Mouse (Mus musculus) cerebellum, postnatal 14 days (tissue): ENCODE data around the gene Ncoa6.

Source experiments
- DNase-seq, 2 experiments: peaks; one replicate each; pipeline ENCODE4 v3.0.0; 2021; ENCODE audit warnings: mixed read lengths in 2 of 2

The Ncoa6 gene

DNA sequence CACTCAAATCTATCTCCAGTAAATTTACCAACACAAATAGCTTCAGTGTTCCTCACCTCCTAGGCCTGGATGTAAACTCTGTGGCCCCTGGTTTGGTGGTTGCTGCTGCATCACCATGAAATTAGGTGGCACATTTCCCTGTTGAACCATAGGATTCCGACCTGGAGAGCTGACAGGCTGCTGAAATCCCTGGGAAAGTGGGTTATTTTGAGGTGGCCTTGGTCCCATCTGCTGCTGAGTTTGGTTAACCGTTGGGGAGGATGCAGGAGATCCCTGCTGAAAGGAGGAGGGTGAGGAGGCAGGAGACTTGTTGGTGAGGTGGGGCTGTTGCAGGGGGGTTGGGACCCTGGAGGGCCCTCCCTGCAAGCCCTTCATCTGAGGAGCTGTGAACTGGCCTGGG, 52.8 kb downstream of the Ncoa6 start:
- peak; percentile 6 to 22 for DNase-seq

DNA sequence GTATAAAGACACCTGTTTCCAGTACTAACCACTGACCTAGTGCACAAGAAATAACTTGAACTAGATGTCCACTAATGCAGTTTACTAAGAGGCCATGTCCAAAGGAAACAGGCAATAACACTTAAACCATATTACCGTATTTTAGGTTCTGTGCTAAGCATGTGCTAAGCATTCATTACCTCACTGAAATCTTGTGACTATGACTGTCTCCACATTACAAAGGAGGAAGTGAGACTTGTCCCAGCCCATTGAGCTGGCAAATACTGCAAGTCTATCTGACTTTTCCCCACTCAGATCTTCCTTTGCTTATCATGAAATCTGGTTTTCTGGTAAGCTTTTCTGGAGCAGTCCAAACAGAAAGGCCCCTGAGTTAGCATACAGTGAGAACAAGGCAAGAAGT, 69.1 kb downstream of the Ncoa6 start:
- DNase-seq = no peak

DNA sequence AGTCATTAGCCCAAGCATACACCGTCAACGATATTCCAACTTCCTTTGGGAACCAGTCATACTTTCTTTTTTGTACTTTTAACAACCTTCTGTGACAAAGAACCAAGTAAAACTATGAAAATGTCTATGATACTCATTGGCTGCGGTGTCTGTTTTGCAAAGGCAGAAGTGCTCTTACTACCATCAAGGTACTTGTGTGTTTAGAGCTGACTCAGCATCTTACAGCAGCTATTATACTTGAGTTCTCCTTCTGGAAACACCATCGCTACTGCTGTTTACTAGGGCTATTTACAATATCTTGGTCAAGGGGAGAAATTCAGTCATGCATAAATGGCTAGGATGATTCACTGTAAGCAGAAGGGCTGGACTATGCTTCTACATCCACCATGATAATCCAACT, 71.8 kb downstream of the Ncoa6 start:
- DNase-seq = no peak

DNA sequence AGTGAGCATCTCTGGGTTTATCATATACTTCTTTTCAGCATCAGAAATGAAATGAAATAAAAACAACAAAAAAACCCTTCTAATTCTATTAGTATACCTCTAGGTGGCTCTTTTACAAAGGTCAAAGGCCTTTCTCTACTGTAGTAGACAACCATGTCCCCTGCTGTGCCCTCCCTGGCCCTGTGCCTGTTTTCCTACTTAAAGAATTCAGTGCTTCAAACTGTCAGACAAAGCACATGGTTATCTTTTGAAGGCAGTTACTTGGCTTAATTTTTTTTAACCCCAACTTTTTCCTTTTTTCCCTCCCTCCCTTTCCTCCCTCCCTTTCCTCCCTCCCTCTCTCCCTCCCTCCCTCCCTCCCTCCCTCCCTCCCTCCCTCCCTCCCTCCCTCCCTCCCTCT, 73.4 kb downstream of the Ncoa6 start:
- DNase-seq = peak; percentile 64 to 72

DNA sequence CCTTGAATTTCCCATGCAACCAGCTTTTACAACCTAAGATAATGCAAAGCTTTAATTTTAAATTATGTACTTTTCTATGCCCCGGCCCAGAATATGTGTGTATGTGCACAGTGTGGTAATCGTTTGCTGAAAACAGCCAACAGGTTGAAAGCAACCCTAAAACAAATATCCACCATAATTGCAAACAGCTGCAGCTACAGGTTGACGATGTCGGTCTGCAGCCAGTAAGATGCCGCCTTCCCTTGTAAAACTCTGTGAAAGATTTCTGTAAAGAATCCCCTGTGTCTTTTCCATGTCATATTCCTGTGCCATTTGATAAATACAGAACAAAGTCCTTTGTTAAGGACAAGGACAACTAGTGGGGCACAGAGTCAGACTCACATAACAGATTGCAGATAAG, 79.1 kb downstream of the Ncoa6 start:
- DNase-seq = no peak

DNA sequence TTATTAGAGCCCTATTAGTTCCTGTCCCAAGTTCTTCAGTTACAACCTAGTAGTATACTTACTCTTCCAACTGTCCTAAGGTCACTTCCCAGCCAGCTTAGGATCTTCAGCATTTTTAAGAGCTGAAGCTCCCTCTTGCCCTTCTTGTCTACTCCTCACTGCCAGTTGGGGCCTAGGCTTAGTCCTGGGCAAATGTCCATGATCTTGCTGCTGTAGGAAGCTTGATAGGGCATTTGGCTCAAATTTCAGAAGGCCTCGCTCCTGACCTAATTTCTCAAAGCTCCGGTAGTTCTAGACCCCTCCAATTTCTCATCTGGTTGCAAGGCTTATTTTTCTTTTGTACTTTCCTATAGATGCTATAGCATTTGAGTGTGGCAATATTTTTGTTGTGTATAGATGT, 85.1 kb downstream of the Ncoa6 start:
- peak; percentile 26 to 45 for DNase-seq

- no peak for DNase-seq
These were observed 86.6 kb downstream of the Ncoa6 start for GRCm38 (mm10) chr2:155387052-155387451.

- peak; percentile 18 to 36 for DNase-seq
These were observed 87.2 kb downstream of the Ncoa6 start for GRCm38 (mm10) chr2:155386534-155386899.

GRCm38 (mm10) chr2:155385731-155386533, 87.8 kb downstream of the Ncoa6 start:
- peak; percentile 26 to 27 for DNase-seq

DNA sequence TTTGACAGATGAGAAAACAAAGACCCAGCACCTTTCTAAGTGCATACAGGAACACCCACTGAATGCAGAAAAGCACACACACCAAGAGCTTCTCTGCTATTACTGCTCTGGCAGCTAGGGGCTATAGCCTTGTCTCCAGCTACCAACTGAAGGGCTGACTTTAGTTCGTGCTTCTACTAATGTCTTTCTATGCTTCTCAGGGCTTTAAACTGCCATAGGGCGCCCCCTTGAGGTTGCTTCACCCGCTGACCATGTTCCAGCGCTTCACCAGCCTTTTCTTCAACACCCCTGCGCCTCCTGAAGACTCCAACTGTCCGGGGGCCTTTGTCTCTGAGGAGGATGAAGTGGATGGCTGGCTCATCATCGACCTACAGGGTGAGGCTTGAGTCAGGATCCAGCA, 88.6 kb downstream of the Ncoa6 start:
- DNase-seq = peak; percentile 88 to 94

- DNase-seq = peak; percentile 51 to 55
These were observed 90.8 kb downstream of the Ncoa6 start for GRCm38 (mm10) chr2:155382791-155383438.

DNA sequence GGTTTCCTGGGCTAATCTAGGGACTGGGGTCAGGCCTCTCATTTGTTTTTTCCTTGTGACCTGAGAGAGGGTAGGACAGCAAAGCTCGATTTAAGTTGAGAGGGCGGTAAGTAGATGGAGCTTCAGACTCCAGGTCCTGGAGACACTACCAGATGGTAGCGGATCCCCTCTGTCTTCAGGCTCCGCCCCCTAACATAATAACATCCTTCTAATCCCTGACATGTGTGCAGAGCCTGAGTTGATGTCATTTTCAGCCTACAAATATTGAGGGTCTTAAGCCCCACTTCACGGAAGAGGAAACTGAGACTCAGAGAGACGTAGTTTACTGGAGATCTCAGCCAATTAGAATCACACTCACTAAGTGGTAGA, 91.4 kb downstream of the Ncoa6 start:
- no peak for DNase-seq

GRCm38 (mm10) chr2:155381643-155382331, 91.9 kb downstream of the Ncoa6 start:
- peak; percentile 99 for DNase-seq

GRCm38 (mm10) chr2:155381060-155381437, 92.6 kb downstream of the Ncoa6 start:
- peak in 1 of 2 experiments; percentile 49 for DNase-seq

GRCm38 (mm10) chr2:155380261-155381059, 93.2 kb downstream of the Ncoa6 start, which contains the start of gene Trp53inp2:
Trp53inp2 (plus strand) TSS chr2:155381059.
- peak; percentile 34 to 47 for DNase-seq

DNA sequence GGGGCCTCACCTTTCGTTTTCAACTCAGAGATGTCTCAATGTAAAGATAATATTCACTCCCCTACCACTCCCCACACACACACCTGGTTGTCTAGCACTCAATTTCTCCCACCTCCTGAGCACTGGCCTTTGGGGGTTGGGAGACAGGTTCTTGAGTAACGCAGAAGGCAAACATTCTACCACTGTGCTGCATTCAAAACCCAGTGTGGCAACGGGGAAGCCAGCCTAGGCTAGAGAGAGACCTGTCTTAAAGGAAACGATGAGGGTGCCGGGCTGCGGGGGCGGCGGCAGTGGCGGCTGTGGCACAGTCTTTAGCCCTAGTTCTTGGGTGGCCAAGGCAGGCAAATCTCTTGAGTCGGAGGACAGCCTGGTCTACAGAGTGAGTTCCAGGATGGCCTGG, 97.5 kb downstream of the Ncoa6 start:
- no peak for DNase-seq

DNA sequence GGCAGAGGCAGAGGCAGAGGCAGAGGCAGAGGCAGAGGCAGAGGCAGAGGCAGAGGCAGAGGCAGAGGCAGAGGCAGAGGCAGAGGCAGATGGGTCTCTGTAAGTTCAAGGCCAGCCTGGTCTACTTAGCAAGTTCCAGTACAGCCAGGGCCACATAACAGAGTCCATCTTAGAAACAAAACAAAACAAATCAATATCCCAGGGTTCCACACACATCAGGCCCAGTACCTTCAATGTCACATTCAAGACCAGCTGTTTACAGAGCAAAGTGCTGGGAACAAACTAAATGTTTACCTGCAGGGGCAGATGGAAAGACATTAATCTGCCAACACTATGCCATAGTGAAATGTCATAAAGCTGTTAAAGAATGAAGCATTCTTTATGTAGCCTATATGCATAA, 99.2 kb downstream of the Ncoa6 start:
- DNase-seq = no peak

- no peak for DNase-seq
These were observed 99.8 kb downstream of the Ncoa6 start for GRCm38 (mm10) chr2:155373886-155374285.

- DNase-seq = no peak
These were observed 100.4 kb downstream of the Ncoa6 start for GRCm38 (mm10) chr2:155373302-155373701.

DNA sequence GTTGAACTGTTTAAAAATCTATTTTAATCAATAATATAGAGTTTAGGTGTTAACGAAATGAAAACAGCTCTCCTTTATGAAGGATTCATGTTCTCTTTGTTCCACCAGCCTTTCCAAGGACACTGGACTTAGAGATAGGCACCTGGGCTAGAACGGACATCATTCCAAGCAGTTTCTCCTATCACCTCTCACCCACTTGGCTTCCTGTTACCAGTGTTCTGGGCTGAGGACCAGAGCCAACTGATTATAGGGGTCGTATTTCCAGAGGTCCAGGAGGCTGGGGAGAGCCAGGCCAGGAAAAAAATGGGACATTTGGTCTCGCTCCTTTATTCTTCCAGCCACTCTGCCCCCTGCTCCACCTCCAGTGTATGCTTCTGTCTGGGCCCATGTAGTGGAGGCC, 101.2 kb downstream of the Ncoa6 start:
- DNase-seq = no peak

DNA sequence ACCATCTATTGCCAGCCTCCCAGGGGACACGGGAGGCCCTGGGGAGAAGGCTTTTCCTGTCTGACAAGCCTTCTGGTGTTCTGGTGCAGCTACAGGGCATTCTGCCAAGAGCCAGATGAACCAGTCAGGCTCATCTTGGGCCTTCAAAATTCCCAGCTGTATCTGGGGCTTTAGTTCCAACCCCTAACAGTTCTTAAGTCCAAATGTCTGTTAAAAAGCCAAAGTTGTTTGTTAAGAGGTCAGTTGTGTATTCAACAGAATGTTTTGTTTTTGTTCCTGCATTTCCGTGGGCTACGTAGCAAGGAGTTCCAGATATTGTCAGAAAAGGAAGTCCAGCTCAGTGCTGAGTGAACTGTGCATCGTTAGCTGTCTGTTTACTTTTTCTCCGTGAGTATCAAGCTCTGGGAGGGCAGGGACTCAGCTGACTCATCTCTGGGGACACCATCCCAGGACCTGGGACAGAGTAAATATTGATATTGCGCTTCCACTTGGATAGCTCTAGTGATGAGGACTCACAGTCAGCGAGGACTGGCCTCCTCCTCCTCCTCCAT, 104.3 kb downstream of the Ncoa6 start:
- peak in 1 of 2 experiments; percentile 58 for DNase-seq

DNA sequence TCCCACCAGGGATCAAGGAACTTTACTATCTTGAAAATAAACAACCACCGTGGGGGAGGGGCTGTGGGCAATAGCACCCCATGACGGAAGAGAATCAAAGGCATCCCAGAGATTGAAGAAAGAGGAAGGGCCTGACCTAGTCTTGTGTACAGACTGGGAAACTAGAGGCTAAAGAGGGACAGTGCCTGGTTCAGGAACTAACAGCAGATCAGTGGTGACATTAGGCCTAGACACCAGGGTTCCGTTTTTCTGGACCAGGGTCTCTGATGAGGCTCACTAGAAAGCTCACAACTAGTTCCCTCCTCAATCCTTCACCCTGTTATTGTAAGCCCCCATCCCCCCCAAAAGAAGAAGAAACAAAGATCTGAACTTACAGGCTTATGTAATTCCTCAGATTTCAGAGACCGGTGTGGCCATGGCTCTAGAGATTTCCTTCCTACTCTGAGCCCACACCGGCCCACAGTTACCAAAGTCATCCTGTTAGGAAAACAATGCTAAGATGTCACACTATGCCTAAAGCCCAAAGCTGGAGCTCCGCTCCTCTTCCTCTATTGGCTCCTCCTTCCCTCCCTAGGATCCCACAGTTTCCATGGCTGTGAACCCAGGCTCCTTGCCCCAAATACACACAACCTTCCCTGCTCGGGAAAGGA, 105.9 kb downstream of the Ncoa6 start:
- no peak for DNase-seq
